Mouse (Mus musculus) liver (tissue): ENCODE results near the gene Mrpl16.

Source experiments
- DNase-seq: peaks from one replicate; pipeline ENCODE4 v3.0.0-alpha.2; 2020; ENCODE audit warnings: mixed read lengths

Mrpl16 gene

DNA sequence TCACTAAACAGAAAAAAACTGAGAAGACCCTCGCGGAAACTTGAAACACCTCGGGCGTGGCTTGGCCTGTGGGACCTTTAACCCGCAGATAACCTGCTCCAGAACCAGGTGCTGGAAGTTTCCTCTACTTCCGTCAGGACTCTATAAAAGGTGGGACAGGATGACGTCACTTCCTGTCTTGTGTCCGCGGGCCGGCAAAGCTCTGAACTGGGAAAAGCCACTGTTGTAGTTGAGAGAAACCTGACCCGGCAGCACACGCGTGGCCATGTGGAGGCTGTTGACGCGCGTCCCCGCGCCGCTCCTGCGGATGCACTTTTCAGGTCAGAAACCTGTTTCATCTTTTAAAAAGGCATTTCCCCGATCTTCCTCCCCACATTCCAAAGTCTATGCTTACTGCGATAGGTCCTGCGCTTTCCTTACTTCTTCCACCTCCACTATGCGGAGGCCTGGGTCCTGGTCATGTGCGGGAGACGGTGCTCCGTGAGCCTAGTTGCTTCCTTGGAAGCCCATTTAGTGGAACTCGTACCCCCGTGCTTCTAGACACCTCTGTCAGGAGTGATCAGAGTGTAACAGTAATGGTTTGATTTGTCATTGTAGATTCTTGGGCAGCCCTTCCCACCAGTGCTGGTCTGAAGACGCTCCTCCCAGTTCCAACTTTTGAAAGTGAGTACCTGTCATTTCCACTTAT is at the start of gene Mrpl16:
TSS of gene Mrpl16 (plus strand) at position 187 of the 688 bp plus-strand sequence.
- DNase-seq, result peak; percentile 83

DNA sequence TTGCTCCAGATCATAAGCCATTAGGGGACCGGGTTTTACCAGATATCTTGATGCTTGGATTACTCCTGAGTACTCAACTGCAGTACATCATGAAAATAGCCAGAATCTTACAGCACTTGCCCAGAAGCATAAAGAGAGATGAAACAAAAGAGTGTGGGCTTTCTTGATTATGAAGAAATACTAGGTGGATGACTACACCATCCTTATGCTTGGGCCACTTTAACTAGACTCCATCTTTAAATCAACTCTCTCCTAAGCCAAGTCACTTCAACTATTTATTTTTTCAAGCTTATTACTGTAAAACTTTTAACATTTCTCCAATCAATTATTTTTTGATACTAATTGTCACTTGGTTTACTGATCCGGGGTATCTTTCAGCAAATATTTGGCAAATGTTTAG is 46.3 kb upstream of the Mrpl16 start:
- no peak for DNase-seq

DNA sequence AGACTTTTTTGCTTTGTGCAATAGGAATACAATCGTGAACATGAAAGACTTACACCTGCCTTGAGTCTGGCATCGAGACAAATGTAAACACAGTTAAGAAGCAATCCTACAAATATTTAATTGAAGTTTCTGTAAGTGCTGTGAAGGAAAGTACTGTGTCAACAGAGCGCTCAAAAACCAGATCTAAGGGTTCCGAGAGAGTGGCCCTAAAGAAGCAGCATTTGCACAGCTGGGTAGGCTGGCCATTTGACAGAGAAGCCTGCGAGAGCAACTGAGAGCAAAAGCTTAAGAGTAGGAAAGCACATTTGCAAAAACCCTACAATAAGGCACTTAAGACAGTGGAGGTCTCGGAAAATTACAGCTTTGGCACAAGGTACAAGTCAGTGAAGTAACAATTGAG is 45.9 kb upstream of the Mrpl16 start:
- no peak for DNase-seq

DNA sequence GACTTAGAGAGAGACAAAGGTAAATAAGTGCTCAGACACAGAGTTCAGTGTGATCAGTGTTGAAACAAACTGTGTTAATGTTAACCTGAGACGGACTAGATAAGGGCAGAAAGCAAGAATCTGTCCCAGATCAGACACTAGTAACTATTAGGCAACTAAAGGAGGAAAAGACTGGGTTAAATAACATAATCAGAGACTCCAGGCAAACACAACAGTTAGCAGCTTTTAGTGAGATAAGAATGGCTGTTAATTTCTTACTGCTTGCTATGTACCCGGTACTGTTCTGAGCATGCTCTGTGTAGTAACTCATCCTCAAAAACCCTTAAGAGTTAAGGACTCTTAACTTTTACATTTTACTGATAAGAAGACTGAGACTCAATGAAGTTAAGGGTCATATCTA is 44.3 kb upstream of the Mrpl16 start:
- DNase-seq, result no peak

DNA sequence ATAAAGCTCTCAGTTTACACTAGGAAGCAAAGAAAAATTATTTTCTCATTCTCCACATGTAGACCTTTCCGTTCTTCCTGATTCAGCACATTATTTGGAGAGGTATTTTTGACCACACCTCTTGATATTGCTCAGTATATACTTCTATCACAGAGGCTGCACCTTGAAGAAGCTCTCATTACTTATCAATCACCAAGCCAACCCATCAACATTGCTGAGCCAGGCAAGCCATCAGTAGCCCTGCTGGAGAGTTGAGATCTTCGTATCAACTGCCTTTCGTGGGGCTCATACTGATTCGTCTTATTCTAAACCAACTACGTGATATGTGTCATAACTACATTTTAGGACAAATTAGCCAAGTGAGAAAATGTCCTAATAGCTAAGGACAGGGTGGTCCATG is 42.9 kb upstream of the Mrpl16 start:
- DNase-seq, result peak; percentile 49

DNA sequence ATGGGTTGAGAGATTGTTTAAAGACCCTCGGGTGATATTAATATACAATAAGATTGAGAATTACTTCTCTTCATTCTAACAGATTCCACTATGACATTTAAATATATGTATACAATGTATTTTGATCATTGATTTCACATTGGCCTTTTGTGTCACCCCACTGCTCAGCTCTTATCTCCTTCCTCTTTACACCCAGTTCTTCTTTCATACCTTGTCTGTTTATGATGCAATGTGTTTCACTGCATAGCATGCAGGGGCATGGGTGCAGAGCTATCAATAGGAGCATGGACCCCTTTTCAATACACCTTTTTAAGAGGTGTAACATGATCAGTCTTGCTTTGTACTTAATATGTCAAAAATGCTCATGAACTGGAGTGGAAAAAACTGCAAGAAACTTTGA is 39.9 kb upstream of the Mrpl16 start:
- DNase-seq, result no peak

DNA sequence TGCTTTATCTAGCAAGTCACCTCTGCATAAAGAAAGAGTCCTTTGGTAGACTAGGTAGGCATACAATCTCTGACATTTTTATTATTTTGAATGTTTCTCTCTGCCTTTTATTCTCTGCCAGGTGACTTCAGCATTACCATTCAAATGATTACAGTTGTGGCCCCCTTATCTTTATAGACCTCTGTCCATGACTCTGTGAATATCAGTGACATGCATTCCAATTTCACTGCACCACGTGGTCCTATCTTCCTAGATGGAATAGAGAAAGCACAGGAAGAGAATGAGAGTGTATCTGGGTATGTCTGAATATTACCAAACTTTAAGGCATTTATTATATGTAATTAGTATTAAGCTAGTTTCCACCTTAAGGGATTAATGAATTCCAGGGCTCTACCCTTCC is 33.7 kb upstream of the Mrpl16 start:
- no peak for DNase-seq

DNA sequence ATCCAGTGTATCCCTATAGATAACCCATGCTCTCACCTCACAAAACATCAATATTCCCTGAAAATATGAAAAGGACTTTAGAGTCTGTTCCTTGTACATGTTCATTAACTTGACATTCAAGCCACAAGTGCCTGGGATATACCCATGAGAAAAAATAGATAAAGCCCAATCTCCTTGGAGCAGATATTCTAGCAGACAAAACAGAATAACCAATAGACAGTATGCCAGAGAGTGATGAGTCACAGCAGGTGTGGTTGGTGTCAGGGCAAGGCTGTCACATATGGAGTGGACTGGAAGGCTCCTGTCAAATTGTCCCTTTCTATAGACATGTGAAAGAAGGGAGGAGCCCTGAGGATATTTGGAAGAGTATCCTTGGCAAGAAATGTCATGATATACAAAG is 24.5 kb upstream of the Mrpl16 start:
- no peak for DNase-seq

DNA sequence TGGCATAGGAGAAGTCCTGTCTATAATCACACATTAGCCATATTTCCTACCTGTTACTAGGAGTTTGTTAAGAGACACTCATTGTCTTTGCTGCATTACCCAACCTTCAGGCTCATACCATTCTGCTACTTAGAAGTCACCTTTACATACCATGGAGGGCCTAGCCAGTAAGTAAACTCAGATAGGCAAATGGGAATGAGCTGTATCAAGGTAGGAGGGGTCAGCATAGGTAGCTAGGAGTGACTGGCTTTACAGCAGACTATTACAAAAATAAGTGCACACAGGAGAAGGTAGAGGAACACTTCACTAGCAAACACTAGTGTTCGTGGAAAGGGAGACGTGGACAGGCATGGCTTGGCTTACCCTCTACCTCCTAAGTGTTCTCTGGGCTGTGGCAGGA is 22.9 kb upstream of the Mrpl16 start, which contains the start of gene Gif:
TSS of gene Gif (plus strand) at position 257 of the 400 bp plus-strand sequence.
- no peak for DNase-seq

DNA sequence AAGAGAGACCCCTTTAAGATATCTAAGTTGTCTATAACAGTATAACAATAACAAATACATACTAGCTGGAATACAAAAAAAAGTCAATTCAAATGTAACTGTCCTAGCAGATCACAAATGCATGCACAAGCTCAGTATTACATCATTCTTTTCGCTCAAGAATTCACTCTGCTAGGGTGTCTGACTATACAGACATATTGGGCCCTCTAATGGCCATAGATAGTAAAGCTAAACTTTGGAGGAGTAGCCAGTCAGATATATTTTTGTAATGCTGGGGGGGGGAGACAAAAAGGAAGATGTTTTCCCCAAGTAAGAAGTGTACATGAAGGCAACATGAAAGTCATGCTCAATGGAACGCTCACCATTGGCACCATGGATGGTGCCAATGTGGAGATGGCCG is 5.1 kb upstream of the Mrpl16 start:
- DNase-seq, result no peak

DNA sequence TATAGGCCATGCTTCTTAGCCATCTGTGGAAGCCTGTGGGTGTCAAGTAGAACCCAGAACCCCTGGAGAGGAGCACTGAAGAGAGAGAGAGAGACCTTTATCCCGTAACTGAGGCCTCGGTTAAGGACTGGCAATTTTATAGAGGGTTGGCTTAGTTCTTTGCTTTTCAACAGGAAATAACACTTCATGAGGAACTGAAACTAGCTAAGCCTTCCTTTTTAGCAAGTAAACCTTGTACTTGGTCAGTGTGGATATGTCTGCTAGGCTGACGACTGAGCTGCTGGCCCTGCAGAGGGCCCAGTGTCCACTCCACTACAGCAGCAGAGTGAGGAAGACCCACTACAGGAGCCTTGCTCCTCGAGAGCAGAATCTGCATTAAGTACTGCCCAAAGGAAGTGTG is 3.8 kb upstream of the Mrpl16 start:
- no peak for DNase-seq

DNA sequence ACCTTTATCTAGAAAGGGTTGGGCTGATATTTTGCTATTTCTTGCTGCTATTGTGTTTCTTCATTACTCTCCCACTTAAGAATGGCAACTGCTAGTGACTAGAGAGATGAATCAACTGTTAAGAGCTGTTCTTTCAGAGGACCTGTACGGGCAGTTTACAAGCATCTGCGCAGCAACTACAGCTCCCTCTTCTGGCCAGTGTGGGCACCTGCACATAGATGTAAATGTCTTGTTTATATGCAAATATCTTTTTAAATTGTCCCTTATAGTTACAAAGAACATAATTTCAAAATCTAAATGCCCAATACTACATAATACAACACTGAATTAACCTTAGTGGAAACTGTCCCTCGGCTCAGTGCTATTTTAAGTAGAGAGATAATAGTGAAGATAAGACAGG is 2.0 kb upstream of the Mrpl16 start:
- DNase-seq, result peak; percentile 20

DNA sequence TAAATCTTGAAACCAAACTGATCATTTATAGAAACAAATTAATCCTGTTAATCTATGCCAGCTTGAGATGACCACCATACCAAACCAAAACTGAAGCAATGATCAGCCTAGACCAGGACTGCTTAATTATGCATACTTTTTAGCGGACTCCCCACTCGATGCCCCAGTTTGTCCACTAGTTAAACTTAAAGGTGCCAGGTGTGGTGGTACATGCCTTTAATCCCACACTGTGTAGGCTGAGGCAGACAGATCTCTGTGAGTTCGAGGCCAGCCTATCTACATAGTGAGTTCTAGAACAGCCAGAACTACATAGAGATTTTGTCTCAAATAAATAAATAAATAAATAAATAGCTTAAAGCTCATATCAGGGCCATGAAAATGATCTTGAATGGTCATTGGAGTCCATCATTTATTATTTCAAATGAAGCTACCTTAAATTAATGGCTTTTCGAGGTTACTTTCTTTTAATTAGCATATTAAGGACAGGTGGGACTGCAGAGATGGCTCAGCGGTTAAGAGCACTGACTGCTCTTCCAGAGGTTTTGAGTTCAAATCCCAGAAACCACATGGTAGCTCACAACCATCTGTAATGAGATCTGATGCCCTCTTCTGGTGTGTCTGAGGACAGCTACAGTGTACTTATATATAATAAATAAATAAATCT is 802 bp upstream of the Mrpl16 start:
- DNase-seq, result no peak

DNA sequence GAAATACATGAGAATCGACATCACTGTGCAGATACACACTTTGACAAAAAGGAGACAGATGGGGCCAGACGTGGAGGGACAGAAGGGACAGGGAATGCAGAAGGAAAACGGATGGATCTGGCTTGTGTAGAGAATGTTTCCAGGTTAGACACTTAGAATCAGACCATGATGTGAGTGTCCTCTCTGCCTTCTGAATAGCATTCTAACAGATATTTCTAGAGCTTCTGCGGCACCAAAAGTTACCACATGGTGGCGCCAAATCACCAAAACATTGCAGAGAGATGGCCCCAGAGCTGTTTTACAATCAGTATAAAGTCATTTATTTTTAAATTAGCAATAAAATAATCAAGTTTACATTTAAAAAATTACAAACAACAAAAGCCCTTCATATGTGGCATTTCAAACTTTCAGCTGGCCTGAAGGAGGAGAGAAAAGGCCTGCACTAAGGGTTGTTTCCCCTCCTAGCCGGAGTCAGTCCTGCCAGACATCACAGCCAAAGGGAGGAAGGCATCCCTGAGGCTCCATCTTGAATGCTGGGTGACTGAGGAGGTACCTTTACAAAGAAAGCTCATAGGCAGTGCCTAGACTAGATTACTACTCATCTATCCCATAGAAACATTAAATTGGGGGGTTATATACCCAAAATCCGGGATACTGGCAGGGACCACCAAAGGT is 7.1 kb downstream of the Mrpl16 start:
- DNase-seq, result peak; percentile 67

DNA sequence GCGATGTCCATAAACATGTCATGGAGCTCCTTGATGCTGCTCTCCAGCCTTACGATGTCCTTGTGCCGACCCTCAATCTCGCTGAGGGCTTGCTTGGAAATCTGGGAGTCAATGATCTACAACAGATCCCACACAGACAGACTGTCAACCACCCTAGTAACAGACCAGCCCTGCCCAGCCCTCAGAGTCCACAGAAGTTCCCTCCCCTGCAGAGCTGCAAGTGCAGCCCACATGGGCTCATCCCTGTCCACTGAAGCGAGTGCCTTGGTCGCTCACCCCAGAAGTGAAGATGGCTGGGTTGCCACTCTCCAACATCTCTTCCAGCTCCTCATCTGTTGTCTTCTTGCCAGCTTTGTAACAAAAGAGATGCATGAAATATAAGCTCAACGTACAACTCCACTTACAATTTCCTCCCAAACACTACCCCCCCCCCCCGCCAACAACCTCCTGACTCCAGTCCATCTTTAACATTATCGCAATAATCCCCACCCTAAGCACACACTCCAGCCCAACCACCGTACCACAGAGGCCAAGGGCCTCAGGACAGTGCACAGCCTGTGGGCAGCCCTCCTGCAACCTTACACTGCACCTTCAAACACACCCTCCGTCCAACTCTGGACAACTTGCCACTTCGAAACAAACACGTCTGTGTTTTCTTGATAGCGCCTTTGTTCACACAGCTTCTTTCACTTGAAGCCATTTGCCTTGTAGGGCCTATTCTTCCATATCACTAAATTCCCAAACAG is 15.4 kb downstream of the Mrpl16 start:
- DNase-seq, result no peak

DNA sequence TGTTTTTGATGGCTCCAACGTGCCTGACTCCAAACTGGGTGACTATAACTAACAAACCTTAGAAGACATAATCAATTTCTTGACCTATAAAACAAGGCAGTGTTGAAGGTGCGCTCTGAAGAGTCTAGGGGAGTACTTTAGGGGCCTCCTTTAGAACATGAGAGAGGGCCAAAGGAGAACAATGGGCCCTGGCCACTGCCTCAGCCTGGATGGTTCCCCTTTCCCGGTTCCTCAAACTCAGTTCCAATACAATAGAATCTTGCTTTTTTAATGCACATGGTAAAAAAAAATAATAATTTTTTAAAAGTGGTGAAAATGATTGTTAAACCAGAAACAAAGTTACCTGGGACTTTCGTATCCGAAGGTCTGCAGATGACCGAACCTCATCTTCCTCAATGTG is 17.6 kb downstream of the Mrpl16 start:
- no peak for DNase-seq

DNA sequence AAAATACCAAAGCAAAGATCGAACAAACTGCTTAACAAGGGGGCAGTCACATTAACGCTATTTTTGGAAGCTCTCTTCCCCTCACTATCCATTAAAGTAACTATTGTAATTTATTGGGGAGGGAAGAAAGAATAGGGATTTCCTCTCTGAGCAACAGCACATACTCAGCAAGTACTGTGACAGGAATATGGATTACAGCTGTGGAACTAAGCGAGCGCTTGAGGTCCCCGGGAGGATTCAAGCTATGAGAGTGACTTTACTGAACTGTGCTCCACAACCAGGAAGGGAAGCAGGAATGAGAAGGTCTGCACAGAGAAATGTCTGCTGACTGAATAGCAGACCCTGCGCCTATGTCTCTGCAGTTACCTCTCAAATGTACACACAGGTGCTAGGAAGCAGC is 18.7 kb downstream of the Mrpl16 start:
- DNase-seq, result no peak

DNA sequence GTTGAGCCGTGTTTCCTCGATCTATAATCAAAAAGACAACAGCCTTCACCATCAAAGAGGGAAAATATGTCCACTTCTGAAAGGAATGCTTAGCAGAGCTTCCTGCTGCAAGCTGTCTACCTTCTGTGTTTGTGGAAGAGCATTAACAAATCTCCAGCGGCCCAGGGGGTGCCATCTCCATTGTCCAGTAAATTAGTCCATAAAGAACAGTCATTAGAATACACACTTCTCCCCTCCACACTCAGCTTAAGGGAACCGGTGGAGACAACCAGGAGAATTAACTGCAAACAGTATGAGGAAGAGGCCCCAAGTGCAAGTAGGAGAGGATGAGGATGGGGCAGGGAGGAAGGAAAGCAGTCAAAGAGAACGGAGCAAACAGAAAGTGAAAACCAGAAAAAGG is 21.6 kb downstream of the Mrpl16 start:
- DNase-seq, result no peak

DNA sequence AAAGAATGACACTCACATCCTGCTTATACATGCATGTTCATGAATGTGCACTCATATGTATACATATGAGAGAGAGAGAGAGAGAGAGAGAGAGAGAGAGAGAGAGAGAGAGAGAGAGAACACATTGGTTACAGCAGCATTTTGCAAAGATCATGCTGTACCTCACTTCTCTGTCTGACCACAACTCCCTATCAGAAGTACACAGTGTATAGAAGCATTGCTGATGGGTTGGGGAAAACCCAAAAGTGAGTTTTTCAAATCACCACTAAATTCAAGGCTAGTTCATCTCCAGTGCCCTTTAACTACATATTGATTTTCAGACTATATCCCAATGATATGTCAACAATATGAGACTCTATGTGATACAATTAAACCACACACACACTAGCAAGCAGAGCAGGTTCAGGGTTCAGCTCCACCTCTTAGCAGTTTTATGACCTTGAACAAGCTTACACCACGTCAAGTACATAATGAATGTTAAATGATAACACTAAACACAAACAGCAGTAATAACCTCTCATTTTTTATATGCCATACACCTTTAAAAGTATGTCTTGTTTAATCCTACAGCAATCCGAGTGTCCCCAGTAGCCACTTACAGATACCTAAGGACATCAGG is 23.7 kb downstream of the Mrpl16 start:
- DNase-seq, result no peak

DNA sequence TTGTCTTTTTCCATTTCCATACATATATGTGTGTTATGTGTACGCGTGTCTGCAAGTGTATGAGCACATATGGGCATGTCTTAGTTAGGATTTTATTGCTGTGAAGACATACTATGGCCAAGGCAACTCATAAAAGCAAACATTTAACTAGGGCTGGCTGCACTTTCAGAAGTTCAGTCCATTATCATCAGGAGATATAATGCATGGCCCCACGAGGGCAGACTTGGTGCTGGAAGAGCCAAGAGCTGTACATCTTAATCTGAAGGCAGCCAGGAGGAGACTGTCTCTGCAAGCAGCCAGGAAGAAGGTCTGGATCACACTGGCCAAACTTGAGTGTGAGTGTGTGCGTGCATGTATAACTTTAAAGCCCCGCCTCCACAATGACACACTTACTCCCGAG is 24.3 kb downstream of the Mrpl16 start:
- no peak for DNase-seq

DNA sequence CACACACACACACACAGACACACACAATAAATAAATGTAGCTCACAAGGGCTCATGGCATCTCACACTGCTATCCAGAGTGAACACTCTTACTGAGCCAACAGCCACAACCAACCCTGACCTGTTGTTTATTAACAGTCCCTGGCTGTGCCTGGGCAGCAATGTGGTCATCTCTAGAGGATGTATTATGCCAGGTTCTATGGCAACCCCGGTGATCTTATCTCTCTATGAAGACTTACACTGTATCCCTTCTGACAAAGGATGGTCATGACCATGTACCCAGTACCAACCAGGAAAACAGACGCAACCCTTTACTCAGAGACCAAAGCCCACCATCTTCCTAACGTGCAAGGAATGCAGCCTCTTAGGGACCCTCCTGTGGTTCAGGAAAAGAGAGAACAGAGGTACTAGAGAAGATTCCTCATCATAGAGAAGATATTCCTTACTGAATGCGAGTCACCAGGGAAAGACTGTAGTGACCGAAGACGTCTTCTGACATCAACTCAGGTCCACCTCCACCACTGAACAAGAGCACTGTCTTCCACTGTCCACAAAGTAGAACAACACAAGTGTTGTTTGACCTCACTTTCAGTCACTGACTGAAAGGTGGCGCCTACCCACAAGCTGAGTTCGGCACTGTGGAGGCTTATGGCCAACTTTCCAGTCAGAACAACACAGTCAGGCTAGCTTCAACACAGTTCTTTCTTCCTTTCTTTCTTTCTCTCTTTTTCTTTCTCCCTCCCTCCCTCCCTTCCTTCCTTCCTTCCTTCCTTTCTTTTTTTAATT is 30.5 kb downstream of the Mrpl16 start:
- DNase-seq, result no peak

DNA sequence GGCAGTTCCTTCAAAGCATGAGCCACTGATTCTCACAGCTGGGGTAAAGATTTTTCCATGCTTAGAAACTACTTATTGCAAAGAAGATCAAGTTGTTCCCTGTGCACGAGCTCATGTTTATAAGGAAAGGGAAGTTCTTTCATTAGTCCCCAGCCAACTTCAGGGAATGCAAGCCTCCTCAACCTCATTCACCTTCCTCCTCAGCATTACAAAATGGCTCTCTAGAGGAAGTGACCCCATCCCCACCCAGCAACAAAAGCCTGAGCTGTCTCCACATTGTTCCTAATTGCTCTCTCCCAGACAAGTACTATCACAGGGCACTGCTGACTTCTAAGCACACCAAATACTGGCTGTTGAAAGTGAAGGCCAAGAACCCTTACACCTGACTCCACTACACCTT is 34.2 kb downstream of the Mrpl16 start:
- no peak for DNase-seq
